Comparison of ENCODE assay signal across 8 mouse cellular contexts in the genomic region with DNA sequence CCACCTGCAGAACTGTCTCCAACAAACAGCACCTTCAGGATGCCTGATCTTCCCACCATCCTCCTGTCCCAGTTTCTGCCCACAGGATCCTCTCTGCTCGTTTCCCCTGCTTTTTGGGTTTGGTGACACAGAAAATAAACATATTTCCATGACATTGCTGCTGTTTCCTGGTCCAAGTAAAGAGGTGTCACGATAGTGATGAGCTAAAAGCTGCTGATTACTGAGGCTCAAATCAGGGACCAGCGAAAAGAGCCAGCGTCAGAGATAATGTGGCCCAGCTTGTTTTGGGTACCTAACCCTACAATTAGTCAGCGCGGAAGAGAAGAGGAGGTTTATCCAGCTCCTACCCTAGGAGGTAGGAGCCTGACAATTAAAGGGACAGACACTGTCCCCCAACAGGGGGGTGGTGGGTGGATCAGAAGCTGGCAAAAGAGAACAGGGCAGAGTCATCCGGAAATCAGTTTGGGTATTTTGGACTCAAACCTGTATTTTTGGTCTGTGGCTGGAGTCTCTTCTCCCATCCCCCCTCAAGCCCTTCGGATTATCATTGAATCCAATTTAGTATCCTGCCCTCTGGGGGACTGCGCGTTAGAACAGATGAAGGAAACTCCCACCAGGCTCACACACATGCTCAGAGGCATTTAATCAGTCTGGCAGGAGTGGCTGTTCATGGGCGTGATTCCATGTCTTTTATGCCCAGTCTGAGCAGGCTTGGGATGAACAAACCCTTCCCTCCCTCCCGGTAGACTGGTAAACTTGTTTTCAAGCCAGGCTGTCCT. TPM values are rescaled to one million over a fixed set of nuclear protein-coding genes. Genes with fewer than 3 reads are reported as not detected.
DNase-seq lines count a peak whose midpoint lies in the region; ATAC-seq and TF ChIP-seq lines count a peak whose summit lies in the region.
"Had no signal": no experiment of that assay in that cellular context is flagged by ENCODE, and none has a peak within 500 bp of the region (broad histone marks: within the 10 kb centered on the region; RNA-seq: fewer than 3 reads in every experiment).

No protein-coding gene starts in this region.

- TF ChIP-seq CTCF in lung, embryonic 14.5 days (IDR thresholded peaks at IDR 0.05; ENCODE audit: low read depth) = no peak

- H3K27me3 ChIP-seq in lung, embryonic 14.5 days (ENCODE audit: insufficient read depth, low read length) = peaks cover 37% of the 10 kb centered on the region
- no peaks in the 10 kb centered on the region for H3K27me3 ChIP-seq in forebrain, embryonic 15.5 days

- H3K9me3 ChIP-seq in lung, embryonic 14.5 days (ENCODE audit: low read depth, low read length) = no peaks in the 10 kb centered on the region
- no peaks in the 10 kb centered on the region for H3K9me3 ChIP-seq in forebrain, embryonic 15.5 days
- H3K9me3 ChIP-seq: megakaryocyte, embryonic 14.5 days had no signal

- H3K9ac ChIP-seq in lung, embryonic 14.5 days = no peak overlapping the region
- peak overlapping the region; percentile 31 for H3K9ac ChIP-seq in forebrain, embryonic 15.5 days (replicated peaks)

- H3K27ac ChIP-seq in lung, embryonic 14.5 days (ENCODE audit: low read depth) = no peak overlapping the region
- H3K27ac ChIP-seq in forebrain, embryonic 15.5 days (replicated peaks) = peak overlapping the region; percentile 97

- H3K4me1 ChIP-seq in lung, embryonic 14.5 days (ENCODE audit: insufficient read depth) = peaks cover 10% of the 10 kb centered on the region; the same call in 1 of the 2 replicates
- peaks cover 73% of the 10 kb centered on the region for H3K4me1 ChIP-seq in forebrain, embryonic 15.5 days

- no peak overlapping the region for H3K4me3 ChIP-seq in lung, embryonic 14.5 days (ENCODE audit: low read depth, low read length)
- H3K4me3 ChIP-seq in forebrain, embryonic 15.5 days = peak overlapping the region; percentile 6; the same call in 1 of the 2 replicates
- H3K4me3 ChIP-seq: megakaryocyte, embryonic 14.5 days had no signal

- H3K4me2 ChIP-seq in lung, embryonic 14.5 days = no peak overlapping the region
- H3K4me2 ChIP-seq in forebrain, embryonic 15.5 days (replicated peaks) = peak overlapping the region; percentile 48

- ATAC-seq in lung, embryonic 14.5 days (ENCODE audit: insufficient read depth) = no peak
- ATAC-seq in forebrain, embryonic 15.5 days (replicated peaks) = peak; percentile 85

- H3K36me3 ChIP-seq in lung, embryonic 14.5 days (ENCODE audit: insufficient read depth) = no peaks in the 10 kb centered on the region
- H3K36me3 ChIP-seq in forebrain, embryonic 15.5 days = no peaks in the 10 kb centered on the region

- peak; percentile 29 for DNase-seq in lung, embryonic 14.5 days
- no peak for DNase-seq in lung, postnatal 36 days
- DNase-seq in left cerebral cortex, postnatal 25 days (ENCODE audit: low spot score in 2 of 2) = peak; percentile 42 to 67
- peak; percentile 81 to 87 for DNase-seq in right cerebral cortex, postnatal 10 days (ENCODE audit: low spot score in 2 of 2)
- no peak for DNase-seq in adrenal gland, postnatal 4 days (ENCODE audit: low spot score in 2 of 2)
- DNase-seq in gastrocnemius, postnatal 14 days = no peak

- intact Hi-C loops in left cerebral cortex, postnatal 25 days (cut with DNase I) = loop anchor here (2.0 kb wide), 1 partner anchor 16 kb away; no protein-coding TSS in a partner anchor
- intact Hi-C loops in gastrocnemius, postnatal 14 days (cut with DNase I; ENCODE audit: low total_unique reads) = no loop called here

- WGBS in lung, embryonic 14.5 days = 6% methylated on average over 12 of the region's 12 CpGs
- under 1% methylated on average over 12 of the region's 12 CpGs for WGBS in forebrain, embryonic 15.5 days

RNA-seq across cellular contexts. Expression of a gene that starts 40.2 kb away (rescaled TPM):
- not detected in 2 replicates for polyA plus RNA-seq in lung, embryonic 14.5 days (2014; fragmentation: Nextera tagmentation; extraction: Ambion mirVana)
- polyA plus RNA-seq in forebrain, embryonic 15.5 days (2015; fragmentation: Nextera tagmentation; extraction: Ambion mirVana) = 1.8 and 3.9 TPM in 2 replicates
- 1 to 10 TPM; 2.0 to 2.8 TPM for total RNA-seq in left cerebral cortex, postnatal 25 days (2021)
- total RNA-seq in adrenal gland, postnatal 4 days (2021) = 10 to 100 TPM in 1 of 2 experiments, 1 to 10 TPM in 1; 1.7 to 12.8 TPM
- not detected for total RNA-seq in gastrocnemius, postnatal 14 days (2021)

Comparison
In these comparisons a context has a peak if more than half of its experiments do, and no peak if none do; other contexts are left out.
1. DNase-seq: peak in lung, embryonic 14.5 days (single experiment), left cerebral cortex, postnatal 25 days (2 of 2) and right cerebral cortex, postnatal 10 days (2 of 2); none in lung, postnatal 36 days (single experiment), adrenal gland, postnatal 4 days (0 of 2) and gastrocnemius, postnatal 14 days (single experiment).